Mouse (Mus musculus): Measurements from ENCODE around the gene Sh2b1. TPM values are rescaled to one million over a fixed set of nuclear protein-coding genes. Genes with fewer than 3 reads are reported as not detected.

The Sh2b1 gene
- total and polyA plus RNA-seq, 3 experiments = 54.4 to 93.9 (median 61.2) TPM

- no peak for DNase-seq
Observed at GRCm38 (mm10) chr7:126456382-126457266, 18.6 kb downstream of the Sh2b1 start.

DNA sequence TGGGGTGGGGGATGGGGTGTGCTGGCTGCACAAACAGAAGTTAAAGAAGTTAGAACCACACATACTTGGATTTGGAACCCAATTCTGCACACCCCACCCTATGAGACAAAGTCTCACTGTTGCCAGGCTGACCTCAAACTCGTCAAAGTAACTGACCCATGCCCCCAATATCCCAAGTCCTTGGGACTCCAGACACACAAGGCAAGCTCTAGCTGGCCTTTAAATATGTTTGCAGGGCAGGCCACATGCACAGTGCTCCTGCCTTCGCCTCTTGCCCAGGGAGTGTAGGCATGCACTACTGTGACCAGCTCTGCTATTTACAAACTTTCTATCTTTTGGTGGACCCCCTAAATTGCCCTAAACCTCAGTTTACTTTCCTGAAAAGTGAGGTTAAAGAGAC, 20.0 kb downstream of the Sh2b1 start:
- no peak for DNase-seq

DNA sequence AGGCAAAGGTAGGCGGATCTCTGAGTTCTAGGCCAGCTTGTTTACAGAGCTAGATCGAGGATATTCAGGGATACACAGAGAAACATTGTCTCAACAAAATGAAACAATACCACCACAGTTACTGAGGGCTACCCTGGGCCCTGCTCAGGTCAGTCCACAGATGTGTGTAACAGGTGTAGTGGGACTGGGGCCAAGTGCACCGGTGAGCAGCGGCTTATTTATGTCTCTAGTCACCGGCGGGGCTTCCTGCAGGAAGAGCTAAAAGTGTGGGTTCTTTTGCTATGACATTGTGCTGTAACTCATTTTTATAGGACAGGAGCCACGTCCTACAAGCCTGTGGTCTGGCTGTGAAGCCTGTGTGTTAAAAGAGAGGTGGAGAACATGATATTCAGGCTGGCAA, 21.4 kb downstream of the Sh2b1 start:
- DNase-seq = no peak

DNA sequence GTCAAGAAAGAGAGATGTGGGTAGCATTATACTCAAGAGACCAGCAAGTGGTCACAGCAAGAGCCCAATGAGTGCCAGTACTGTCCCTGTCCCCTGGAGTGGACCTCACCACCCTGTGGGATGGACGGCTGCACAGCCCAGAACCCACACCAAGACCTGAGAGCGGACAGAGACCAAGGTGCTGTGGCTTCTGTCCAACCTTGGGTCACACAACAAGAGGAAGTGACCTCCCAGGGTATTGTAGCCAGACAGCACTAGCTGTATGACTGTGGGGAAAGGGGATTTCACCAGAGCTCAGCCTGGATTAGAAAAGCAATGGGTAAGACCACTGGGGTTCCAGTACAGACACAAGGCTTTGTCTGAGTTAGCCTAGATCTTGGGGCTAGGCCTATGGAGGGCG, 23.0 kb downstream of the Sh2b1 start:
- no peak for DNase-seq

DNA sequence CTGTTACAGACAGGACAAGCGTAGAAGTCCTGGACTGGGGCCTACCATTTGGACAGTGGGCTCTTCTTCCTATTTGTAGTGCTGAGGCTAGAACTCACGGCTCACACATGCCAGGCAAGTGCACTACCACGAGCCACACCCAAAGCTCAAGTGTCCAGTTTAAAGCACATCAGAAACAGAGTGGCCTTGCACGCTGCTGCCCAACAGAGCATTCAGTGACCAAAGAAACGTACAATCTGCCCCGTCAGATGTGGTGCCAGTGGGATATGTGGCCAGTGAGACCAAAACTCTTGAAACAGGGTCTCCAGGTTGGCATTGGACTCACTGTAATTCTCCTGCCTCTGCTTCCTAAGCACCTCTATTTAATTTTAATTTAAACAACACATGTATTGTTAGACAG, 24.6 kb downstream of the Sh2b1 start:
- DNase-seq = no peak

GRCm38 (mm10) chr7:126449991-126450390, 25.2 kb downstream of the Sh2b1 start:
- DNase-seq = no peak

DNA sequence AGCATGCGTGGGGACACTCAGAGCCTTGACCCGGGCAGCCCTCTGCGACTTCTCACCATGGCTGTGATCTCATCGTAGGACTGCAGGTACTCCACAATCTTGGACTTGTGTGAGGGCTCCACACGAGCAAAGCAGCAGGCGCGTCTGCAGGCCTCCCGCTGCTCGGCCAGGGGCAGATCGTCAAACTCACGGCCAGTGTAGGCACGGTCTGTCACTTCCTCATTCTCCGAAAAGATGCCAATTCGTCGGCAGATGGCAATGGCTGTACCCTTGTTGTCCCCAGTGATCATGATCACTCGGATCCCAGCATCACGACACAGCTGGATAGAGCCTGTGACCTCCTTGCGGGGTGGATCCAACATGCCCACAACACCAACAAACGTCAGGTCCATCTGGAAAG, 26.7 kb downstream of the Sh2b1 start:
- no peak for DNase-seq

DNA sequence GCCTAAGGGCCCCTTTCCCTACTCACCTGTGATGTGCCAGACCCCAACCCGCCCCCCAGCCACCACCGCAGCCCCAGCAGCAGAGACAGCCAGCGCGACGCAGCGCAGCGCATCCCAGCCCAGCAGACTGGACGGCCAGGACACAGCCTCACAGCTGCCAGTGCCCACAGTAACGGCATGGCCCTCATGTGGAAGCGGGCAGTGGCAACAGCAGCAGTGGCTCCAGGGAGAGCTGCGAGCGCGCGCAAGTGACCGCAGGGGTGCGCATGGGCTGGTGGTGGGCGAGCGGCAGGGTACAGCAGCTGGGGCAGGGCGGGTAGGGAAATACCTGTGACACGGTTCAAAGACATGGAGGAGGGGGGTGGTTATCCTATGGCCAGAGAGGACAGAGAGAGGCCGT, 29.0 kb downstream of the Sh2b1 start:
- DNase-seq = no peak

DNA sequence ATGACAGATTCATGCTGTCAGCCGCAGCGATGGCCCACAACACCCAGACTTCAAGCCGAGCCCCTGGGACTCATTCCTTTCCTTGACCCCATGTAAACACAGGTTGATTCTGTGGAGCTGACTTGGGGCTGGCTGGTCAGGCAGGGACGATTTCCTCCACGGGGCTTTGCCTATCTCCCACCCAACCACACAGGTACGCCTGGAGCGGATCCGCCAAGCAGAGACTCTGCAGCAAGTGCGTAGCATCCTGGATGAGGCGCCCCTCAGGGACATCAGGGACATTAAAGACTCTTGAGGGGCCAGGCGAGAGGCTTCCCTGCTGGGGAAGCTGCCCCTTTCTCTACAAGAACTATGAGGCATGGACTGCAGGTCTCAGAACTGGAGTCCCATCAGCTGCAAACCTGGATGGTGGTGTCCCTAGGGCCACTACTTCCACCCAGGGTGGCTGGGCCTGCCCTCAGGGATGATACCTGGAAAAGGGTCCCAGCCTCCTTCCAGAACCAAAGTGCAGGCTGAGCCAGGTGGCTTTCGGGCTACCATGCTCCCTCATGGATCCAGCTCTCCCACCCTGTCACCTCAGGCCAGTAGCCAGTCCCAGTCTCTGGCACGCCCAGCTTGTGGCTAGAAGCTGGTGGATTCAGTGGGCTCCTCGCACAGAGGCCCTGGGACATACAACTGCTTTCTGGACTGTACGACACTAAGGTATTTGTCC, 30.0 kb downstream of the Sh2b1 start:
- DNase-seq = no peak

GRCm38 (mm10) chr7:126444536-126444935, 30.7 kb downstream of the Sh2b1 start:
- DNase-seq = no peak

GRCm38 (mm10) chr7:126443997-126444396, 31.2 kb downstream of the Sh2b1 start:
- DNase-seq = no peak

DNA sequence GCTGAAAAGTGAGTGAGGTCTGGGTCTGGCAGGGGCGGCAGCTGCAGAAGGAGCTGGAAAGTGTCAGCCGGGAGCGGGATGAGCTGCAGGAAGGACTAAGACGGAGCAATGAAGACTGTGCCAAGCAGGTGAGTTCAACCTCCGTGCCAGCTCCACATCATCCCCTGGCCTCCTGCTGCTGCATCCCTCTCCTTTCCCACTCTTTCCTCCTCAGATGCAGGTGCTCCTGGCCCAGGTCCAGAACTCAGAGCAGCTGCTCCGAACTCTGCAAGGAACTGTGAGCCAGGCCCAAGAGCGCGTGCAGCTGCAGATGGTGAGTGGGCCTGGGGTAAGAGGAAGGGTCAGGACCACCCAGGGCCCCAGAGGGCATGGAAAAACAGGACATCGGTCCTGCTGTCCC, 35.1 kb downstream of the Sh2b1 start:
- DNase-seq = no peak

DNA sequence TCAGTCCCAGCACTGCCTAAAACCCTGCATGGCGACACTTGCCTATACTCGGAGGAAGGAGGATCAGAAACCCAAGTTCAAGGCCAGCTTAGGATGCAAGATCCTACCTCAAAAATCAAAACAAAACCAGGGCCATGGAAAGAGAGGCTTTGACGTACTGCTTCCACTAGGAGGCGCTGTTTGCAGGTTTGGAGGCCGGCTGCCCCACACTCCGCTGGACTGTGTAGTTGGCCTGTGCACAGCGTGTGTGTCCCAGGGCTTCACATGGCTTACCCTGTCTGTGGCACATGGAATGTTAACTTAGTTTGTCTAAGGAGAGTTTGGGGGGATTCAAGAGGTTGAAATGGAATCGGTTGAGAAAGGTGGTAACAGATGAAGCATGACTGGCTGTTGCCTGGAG, 38.4 kb downstream of the Sh2b1 start:
- peak; percentile 64 for DNase-seq

GRCm38 (mm10) chr7:126435801-126436200, 39.4 kb downstream of the Sh2b1 start:
- DNase-seq = no peak

GRCm38 (mm10) chr7:126434726-126435125, 40.5 kb downstream of the Sh2b1 start:
- DNase-seq = peak; percentile 80

GRCm38 (mm10) chr7:126430167-126430566, 45.1 kb downstream of the Sh2b1 start:
- DNase-seq = peak; percentile 25

GRCm38 (mm10) chr7:126429503-126429898, 45.7 kb downstream of the Sh2b1 start:
- no peak for DNase-seq

GRCm38 (mm10) chr7:126428631-126429502, 46.4 kb downstream of the Sh2b1 start, which contains the start of gene Rabep2:
Gene Rabep2, plus strand, starts transcription at chr7:126428759.
- DNase-seq = peak; percentile 96

- DNase-seq = no peak
Observed at GRCm38 (mm10) chr7:126428154-126428553, 47.1 kb downstream of the Sh2b1 start.

DNA sequence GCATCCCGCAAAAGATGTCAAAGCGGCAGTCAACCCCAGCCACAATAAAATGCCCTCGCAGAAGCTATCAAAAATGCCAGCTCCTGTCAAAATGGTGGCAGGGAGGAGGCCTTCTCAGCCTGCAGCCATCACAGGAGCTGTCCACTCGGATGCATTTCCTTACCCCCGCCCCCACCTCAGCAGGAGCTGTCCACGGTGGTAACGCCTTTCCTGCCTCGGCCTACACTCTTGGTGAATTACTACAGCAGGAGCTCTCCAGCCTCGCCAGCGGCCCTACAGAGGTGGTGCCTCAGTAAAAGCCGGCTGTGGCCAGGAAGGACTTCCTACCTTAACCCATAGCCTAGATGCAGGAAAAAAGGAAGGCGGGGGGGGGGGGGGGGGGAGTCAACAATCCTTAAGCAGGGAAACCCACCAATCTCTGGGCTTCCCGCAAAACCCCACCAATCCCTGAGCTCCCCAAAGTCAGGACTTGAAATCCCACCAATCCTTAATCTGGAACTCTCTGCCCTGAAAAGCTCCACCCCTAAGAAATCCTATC, 47.8 kb downstream of the Sh2b1 start:
- no peak for DNase-seq

DNA sequence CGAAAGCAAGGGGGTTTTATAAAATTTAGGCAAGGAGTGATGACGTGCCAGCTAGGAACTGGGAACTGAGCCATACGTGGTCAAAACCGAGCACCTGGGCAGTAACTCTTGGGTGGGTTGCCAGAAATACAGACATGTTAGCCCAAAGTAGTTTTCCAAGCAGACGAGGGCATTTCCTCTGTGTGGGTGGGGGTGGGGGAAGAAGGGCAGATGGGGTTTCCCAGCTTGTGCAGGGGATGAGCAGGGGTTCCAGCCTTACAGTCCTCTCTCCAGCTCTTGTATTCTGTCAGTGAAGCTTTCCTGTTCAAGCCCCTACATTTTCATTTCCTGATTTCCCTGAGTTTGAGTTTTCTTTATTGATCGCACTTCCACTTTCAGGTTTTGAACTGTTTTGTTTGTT, 51.1 kb downstream of the Sh2b1 start:
- DNase-seq = no peak

GRCm38 (mm10) chr7:126421756-126422155, 53.5 kb downstream of the Sh2b1 start:
- no peak for DNase-seq
